Mouse (Mus musculus): ENCODE measurements around the gene Sirt7. TPM values are rescaled to one million over a fixed set of nuclear protein-coding genes. Genes with fewer than 3 reads are reported as not detected.

Gene Sirt7
- polyA plus RNA-seq, 1 experiment from 2014 or later: 32.7 TPM

GRCm38 (mm10) chr11:120578694-120579243 is 46.3 kb downstream of the Sirt7 start:
- 0 out of 2 replicates have a peak, but pooled peaks have one; percentile 10 for ATAC-seq (replicated peaks; ENCODE audit: low FRiP score)
- WGBS: 63% methylated on average over 11 of the region's 11 CpGs

DNA sequence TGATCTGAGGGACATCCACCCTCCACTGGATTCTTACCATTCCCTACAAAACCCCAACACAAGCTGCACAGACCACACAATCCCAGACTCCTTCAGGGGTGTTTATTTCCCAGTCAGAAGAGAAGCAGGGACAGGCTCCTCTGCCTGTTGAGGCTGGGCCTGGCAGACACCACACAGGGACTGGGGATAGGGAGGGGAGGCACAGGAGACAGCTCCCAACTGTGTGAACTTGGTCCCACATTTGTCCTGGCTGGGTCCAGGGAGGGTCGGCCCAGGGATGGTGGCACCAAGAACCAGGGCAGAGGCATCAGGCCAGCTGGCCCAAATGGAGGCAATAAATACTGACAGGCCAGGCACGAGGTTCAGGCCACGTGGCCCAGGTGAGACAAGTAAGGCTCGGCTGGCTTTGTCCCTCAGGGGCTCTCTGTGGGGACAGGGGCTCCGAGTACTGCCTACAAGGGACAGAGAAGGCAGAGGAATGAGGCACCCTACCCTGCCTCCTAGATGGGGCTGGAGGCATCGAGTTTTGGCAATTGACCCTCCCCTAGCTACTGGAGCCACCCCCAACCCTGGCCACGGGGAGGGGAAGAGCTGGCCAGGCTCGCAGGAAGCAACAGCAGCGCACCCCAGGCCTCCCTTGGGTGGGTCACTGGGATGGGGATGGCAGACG is 46.9 kb downstream of the Sirt7 start:
- H3K36me3 ChIP-seq: peaks cover 32% of the 10 kb centered on the region
- peak overlapping the region; percentile 94 for H3K27ac ChIP-seq
- no peaks in the 10 kb centered on the region for H3K9me3 ChIP-seq (replicated peaks)
- no peak overlapping the region for H3K9ac ChIP-seq
- 69% methylated on average over 10 of the region's 10 CpGs for WGBS
- H3K4me3 ChIP-seq (replicated peaks): no peak overlapping the region
- peaks cover 56% of the 10 kb centered on the region for H3K4me1 ChIP-seq
- no peak for ATAC-seq (replicated peaks; ENCODE audit: low FRiP score)
- no peak overlapping the region for H3K4me2 ChIP-seq
- no peaks in the 10 kb centered on the region for H3K27me3 ChIP-seq

More at GRCm38 (mm10) chr11:120578694-120579243, 46.3 kb downstream of the Sirt7 start:
- no peaks in the 10 kb centered on the region for H3K27me3 ChIP-seq
- no peaks in the 10 kb centered on the region for H3K9me3 ChIP-seq (replicated peaks)
- H3K4me3 ChIP-seq (replicated peaks): peak overlapping the region; percentile 95; the same call in 1 of the 2 replicates
- peaks cover 33% of the 10 kb centered on the region for H3K36me3 ChIP-seq
- H3K27ac ChIP-seq: peak overlapping the region; percentile 94
- H3K9ac ChIP-seq: no peak overlapping the region
- 0 out of 2 replicates have a peak overlapping the region, but pooled peaks have one; percentile 90 for H3K4me2 ChIP-seq
- peaks cover 56% of the 10 kb centered on the region for H3K4me1 ChIP-seq

DNA sequence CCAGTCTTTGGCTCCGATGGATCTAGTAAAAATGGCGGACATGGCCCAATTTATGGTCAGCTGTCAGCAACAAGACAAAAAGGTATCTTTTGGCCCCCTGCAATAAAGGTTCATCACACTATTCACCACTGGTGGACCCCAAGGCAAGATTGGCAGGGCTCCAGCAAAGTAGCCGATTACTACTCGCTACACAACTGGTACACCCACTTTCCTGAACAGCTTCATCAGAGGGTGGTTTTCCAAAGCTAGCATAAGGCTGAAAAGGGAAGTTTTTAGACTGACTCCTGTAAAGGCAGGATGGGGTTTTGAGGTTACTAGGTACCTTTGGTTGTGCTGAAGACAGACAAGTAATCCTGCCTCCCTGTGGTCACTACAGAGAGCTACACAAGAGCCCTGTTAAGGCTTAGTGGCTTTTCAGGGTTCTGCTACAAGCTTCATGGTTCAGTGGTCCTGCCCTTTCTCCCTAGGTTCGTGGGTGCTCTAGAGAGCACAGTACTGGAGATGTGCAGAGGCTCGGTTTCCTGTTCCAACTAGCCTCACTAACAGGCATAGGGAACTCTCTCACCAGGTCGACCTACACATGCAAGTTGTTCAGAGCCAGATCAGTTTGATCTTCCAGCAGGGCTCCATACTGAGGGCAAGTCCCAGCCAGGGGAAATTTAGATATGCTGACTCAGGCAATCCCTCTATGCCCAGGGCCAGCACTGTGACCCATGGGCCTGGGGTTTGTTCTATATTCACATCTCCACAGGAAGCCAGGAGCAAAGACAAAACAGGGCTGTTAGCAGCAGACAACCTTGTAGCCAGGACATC is 47.6 kb downstream of the Sirt7 start:
- ATAC-seq (replicated peaks; ENCODE audit: low FRiP score): no peak
- peaks cover 28% of the 10 kb centered on the region for H3K36me3 ChIP-seq
- peak overlapping the region; percentile 94 for H3K27ac ChIP-seq
- H3K4me1 ChIP-seq: peaks cover 53% of the 10 kb centered on the region
- H3K4me3 ChIP-seq (replicated peaks): no peak overlapping the region
- H3K9me3 ChIP-seq (replicated peaks): no peaks in the 10 kb centered on the region
- H3K4me2 ChIP-seq: no peak overlapping the region
- 78% methylated on average over 7 of the region's 7 CpGs for WGBS
- no peak overlapping the region for H3K9ac ChIP-seq
- no peaks in the 10 kb centered on the region for H3K27me3 ChIP-seq

GRCm38 (mm10) chr11:120576365-120576981 is 48.6 kb downstream of the Sirt7 start:
- no peak overlapping the region for H3K4me2 ChIP-seq
- H3K36me3 ChIP-seq: peaks cover 29% of the 10 kb centered on the region
- no peaks in the 10 kb centered on the region for H3K27me3 ChIP-seq
- 84% methylated on average over 3 of the region's 3 CpGs for WGBS
- H3K9me3 ChIP-seq (replicated peaks): no peaks in the 10 kb centered on the region
- H3K27ac ChIP-seq: peak overlapping the region; percentile 94
- H3K9ac ChIP-seq: no peak overlapping the region
- H3K4me3 ChIP-seq (replicated peaks): no peak overlapping the region
- ATAC-seq (replicated peaks; ENCODE audit: low FRiP score): no peak
- H3K4me1 ChIP-seq: peaks cover 50% of the 10 kb centered on the region

- H3K9me3 ChIP-seq (replicated peaks): no peaks in the 10 kb centered on the region
- no peaks in the 10 kb centered on the region for H3K27me3 ChIP-seq
- H3K9ac ChIP-seq: no peak overlapping the region
- peaks cover 55% of the 10 kb centered on the region for H3K4me1 ChIP-seq
- H3K27ac ChIP-seq: peak overlapping the region; percentile 94; the same call in 1 of the 2 replicates
- no peak overlapping the region for H3K4me2 ChIP-seq
- H3K4me3 ChIP-seq (replicated peaks): no peak overlapping the region
- no peak for ATAC-seq (replicated peaks; ENCODE audit: low FRiP score)
- H3K36me3 ChIP-seq: peaks cover 35% of the 10 kb centered on the region
Measured at GRCm38 (mm10) chr11:120575940-120576339, 49.1 kb downstream of the Sirt7 start.

GRCm38 (mm10) chr11:120575046-120575445 is 50.0 kb downstream of the Sirt7 start:
- no peaks in the 10 kb centered on the region for H3K9me3 ChIP-seq (replicated peaks)
- no peak overlapping the region for H3K9ac ChIP-seq
- no peak overlapping the region for H3K4me2 ChIP-seq
- peaks cover 58% of the 10 kb centered on the region for H3K4me1 ChIP-seq
- ATAC-seq (replicated peaks; ENCODE audit: low FRiP score): no peak
- WGBS: 66% methylated on average over 2 of the region's 2 CpGs
- H3K36me3 ChIP-seq: peaks cover 43% of the 10 kb centered on the region
- peak overlapping the region; percentile 45; the same call in 1 of the 2 replicates for H3K27ac ChIP-seq
- no peak overlapping the region; the same call in 1 of the 2 replicates for H3K4me3 ChIP-seq (replicated peaks)
- H3K27me3 ChIP-seq: no peaks in the 10 kb centered on the region

GRCm38 (mm10) chr11:120574278-120574600 is 50.8 kb downstream of the Sirt7 start:
- peaks cover 51% of the 10 kb centered on the region for H3K4me1 ChIP-seq
- H3K4me2 ChIP-seq: peak overlapping the region; percentile 66
- peak overlapping the region; percentile 99 for H3K9ac ChIP-seq
- H3K36me3 ChIP-seq: peaks cover 45% of the 10 kb centered on the region
- peak overlapping the region; percentile 93 for H3K4me3 ChIP-seq (replicated peaks)
- 0 out of 2 replicates have a peak overlapping the region, but pooled peaks have one; percentile 54 for H3K27ac ChIP-seq
- ATAC-seq (replicated peaks; ENCODE audit: low FRiP score): no peak
- H3K9me3 ChIP-seq (replicated peaks): no peaks in the 10 kb centered on the region
- WGBS: 41% methylated on average over 5 of the region's 5 CpGs
- no peaks in the 10 kb centered on the region for H3K27me3 ChIP-seq

- Histone ChIP-seq H3K27me3 (no peaks in the 10 kb centered on the region), H3K4me3 (replicated peaks) (peak overlapping the region; percentile 93), H3K4me1 (peaks cover 46% of the 10 kb centered on the region), H3K36me3 (peaks cover 44% of the 10 kb centered on the region), H3K9ac (peak overlapping the region; percentile 99), H3K9me3 (replicated peaks) (no peaks in the 10 kb centered on the region), H3K27ac (peak overlapping the region; percentile 98), H3K4me2 (peak overlapping the region; percentile 66)
- ATAC-seq (replicated peaks; ENCODE audit: low FRiP score): peak; percentile 16; the same call in 1 of the 2 replicates
- under 1% methylated on average over 23 of the region's 23 CpGs for WGBS
Measured at GRCm38 (mm10) chr11:120573585-120574277, 51.3 kb downstream of the Sirt7 start.

- H3K4me2 ChIP-seq: peak within 1 kb of the TSS; percentile 66
- H3K4me1 ChIP-seq: peaks cover 38% of the 10 kb centered on the region
- no peaks in the 10 kb centered on the region for H3K27me3 ChIP-seq
- peaks cover 44% of the 10 kb centered on the region for H3K36me3 ChIP-seq
- peak within 1 kb of the TSS; percentile 98 for H3K27ac ChIP-seq
- peak within 1 kb of the TSS; percentile 93 for H3K4me3 ChIP-seq (replicated peaks)
- H3K9ac ChIP-seq: peak within 1 kb of the TSS; percentile 99
- under 1% methylated on average over 94 of the region's 94 CpGs for WGBS
- peak; percentile 97 for ATAC-seq (replicated peaks; ENCODE audit: low FRiP score)
- H3K9me3 ChIP-seq (replicated peaks): no peaks in the 10 kb centered on the region
Measured at GRCm38 (mm10) chr11:120572752-120573584, 52.1 kb downstream of the Sirt7 start, which contains the start of gene P4hb. Gene P4hb, minus strand, starts transcription at chr11:120573253.

GRCm38 (mm10) chr11:120572417-120572751 is 52.7 kb downstream of the Sirt7 start:
- H3K27me3 ChIP-seq: no peaks in the 10 kb centered on the region
- peaks cover 32% of the 10 kb centered on the region for H3K4me1 ChIP-seq
- H3K4me3 ChIP-seq (replicated peaks): peak overlapping the region; percentile 93
- H3K36me3 ChIP-seq: peaks cover 44% of the 10 kb centered on the region
- peak overlapping the region; percentile 99 for H3K9ac ChIP-seq
- ATAC-seq (replicated peaks; ENCODE audit: low FRiP score): peak; percentile 26
- under 1% methylated on average over 24 of the region's 24 CpGs for WGBS
- peak overlapping the region; percentile 98 for H3K27ac ChIP-seq
- H3K4me2 ChIP-seq: peak overlapping the region; percentile 66
- H3K9me3 ChIP-seq (replicated peaks): no peaks in the 10 kb centered on the region

Data from kidney, embryonic 15.5 days (tissue).